Mouse (Mus musculus): ENCODE results near the gene Ptpn9. TPM values are rescaled to one million over a fixed set of nuclear protein-coding genes. Genes with fewer than 3 reads are reported as not detected.
"Not testable (repeated sequence)": the region's sequence is repeated elsewhere in the genome, so short reads cannot be mapped to it uniquely, and the experiment has no call there.

Ptpn9 gene
- 11.9 and 12.6 TPM in 2 replicates for total RNA-seq (2015)
- total RNA-seq (2017): 9.8 and 10.9 TPM in 2 replicates

DNA sequence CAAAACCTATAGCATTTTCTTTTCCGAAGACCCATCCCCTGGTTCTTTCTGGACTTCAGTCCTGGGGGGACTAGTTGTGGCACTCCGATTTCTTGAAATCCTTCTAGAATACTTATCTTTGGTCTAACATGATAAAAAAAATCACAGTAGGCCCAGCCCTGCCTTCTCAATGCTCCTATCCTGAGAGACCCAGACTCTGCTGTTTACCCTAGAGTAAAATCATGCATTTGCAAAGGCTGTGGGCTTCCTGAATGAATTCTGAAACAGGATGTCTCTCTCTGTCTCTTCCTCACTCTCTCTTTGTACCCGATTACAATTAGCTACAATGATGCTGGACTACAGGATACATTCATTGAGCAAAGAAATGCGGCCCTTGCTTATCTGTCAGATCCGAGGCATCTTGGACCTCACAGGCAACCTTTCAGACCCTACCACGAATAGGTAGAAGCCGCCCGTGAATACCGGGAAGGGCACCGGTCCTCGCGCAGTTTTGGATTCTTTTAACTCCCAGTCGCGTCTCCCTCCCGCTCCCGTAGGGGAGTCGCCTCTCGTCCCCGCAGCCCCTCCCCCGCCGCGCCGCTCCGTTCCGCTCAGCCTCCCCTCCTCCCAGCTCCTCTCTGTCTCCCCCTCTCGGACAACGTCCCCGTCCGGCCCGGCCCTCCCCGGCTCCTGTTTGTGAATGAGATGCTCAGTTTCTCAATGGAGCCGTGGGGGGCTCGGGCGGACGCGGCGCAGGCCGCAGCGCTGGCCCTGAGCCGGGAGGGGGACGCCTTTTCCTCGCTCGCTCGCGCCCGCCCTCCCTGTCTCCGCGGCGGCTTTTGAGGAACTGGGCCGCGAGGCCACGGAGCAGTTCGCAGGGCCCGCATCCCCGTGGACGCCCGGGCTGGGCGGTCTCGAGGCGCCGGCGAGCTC, at the start of gene Ptpn9:
Ptpn9 (plus strand) TSS at position 638 of the 912 bp plus-strand sequence.
- ATAC-seq (ENCODE audit: poor library complexity, severe bottlenecking): peak; percentile 81

DNA sequence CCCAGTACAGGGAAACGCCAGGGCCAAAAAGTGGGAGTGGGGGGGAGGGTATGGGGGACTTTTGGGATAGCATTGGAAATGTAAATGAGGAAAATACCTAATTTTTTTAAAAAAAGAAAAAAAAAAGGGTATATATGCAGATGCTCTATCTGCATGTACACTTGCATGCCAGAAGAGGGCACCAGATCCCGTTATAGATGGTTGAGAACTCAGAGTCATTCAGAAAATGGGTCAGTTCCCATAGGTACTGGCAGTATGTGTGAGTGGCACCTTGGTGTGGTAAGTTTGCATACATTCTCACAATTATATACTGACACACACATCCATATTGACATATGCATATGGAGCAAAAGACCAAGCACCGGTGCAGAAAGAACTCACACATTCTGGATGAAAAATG, 47.2 kb upstream of the Ptpn9 start:
- not testable (repeated sequence) for ATAC-seq (ENCODE audit: poor library complexity, severe bottlenecking)

DNA sequence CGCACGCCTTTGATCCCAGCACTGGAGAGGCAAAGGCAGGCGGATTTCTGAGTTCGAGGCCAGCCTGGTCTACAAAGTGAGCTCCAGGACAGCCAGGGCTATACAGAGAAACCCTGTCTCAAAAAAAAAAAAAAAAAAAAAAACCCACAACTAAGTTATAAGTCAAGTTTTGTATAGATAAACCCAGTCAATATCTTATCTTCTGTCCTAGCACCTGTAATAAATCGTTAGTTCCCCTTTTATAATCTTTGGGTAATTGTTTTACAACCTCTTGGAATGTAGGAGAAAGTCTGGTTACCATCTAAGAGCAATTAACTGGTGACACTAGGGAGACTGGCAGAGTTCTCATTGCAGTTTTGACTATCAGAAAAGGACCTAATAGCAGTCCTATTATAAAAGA, 46.0 kb upstream of the Ptpn9 start:
- ATAC-seq (ENCODE audit: poor library complexity, severe bottlenecking): not testable (repeated sequence)

DNA sequence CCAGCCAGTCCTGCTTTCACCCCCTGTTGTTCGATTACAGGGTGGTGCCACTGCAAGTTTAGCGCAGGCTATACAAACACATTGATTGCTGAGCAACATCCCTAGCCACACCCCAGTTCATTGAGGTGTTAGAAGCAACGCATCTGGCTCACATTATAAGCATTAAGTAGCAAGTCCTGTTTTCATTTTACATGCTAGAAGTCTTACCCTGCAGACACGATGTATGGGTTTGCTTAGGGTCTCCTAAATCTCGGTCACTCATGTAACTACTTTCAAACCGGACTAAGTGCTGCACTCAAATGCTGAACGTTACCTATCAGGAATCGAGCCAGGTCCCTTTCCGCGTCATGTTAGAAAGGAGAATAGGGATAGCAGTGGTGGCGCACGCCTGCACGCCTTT, 45.0 kb upstream of the Ptpn9 start:
- no peak for ATAC-seq (ENCODE audit: poor library complexity, severe bottlenecking)

DNA sequence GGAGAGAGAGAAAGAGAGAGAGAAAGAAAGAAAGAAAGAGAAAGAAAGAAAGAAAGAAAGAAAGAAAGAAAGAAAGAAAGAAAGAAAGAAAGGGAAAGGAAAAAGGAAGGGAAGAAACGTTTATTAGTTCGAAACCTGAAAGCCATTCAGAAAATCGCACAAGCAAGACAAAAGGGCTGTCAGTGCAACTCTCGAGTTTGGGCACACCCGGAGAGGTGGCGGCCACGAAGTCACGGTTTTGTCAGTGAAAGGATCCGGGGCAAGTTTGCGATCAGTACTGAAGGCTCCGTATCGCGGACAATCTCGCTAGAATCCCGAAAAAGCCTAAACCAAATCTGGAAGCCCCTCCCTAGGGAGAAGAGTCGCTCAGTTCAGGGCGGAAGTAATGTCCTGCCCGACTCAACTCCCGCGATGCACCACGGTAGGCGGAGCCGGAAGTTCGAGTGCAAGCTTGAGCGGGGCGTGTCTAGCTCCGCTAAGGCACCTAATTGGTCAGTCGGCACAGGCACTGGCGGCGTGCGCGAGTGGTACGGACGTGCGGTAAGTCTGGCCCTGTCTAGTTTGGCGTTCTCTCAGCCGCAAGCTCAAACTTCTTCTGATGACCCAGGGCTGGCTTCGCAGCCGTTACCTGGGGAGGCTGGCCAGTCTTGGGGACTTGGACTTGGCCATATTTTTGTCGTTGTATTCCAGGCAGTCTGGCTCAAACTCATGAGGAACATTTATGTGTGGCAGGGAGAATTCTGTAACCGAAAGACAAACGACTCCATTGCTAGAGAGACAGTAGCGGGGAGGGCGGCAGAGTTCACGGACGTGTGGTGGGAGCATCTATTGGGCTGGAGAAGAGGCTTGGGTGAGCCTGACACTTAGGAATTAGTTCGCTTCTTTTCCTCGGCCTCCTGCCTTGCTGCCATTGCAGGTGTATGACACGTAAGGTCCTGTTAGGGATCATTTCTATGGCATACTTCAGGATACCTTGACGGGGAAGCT, 44.0 kb upstream of the Ptpn9 start, which contains the start of gene Snupn:
Snupn (plus strand) TSS at position 465 of the 987 bp plus-strand sequence.
- peak; percentile 100 for ATAC-seq (ENCODE audit: poor library complexity, severe bottlenecking)

DNA sequence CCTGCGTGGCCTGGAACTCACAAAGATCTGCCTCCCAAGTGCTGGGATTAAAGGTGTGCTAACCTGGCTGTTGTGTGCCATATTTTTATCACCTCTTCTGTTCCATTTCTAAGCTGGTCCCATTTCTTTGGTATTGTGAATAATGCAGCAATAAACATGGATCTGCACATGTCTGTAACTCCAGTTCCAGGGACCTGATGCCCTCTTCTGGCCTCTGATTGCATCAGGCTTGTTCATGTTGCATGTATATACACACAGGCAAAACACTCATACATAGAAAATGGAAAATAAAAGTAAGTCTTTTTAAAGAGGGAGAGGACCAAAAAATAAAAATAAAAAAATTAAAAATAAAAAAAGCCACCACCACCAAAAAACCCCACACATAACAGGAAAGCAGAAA, 41.2 kb upstream of the Ptpn9 start:
- ATAC-seq (ENCODE audit: poor library complexity, severe bottlenecking): no peak

DNA sequence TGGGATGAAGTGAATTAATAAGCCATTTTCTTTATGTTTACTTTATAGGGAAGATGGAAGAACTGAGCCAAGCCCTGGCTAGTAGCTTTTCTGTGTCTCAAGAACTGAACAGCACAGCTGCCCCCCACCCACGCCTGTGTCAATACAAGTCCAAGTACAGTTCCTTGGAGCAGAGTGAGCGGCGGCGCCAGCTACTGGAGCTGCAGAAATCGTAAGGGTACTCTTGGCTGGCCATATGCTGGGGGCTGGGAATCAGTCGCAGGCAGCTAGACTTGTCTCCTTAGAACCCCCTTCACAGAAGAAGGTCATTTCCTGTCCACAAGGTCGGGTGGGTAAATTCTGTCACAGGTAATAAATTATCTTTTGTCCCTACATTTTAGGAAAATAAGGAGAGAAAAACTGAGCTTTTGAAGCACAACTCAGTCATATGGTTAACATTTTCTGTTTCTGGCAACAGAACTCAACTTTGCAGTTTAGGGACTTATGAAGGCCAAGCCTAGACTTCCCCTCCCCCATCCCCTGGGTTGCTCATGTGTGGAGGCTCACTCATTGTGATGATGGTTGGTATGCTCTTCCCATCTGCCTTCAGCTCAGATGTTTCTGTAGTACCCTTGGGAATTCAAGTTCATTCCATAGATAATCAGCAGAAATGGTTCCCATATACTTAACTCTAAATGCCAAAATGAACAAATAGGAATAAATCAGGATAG, 37.6 kb upstream of the Ptpn9 start:
- no peak for ATAC-seq (ENCODE audit: poor library complexity, severe bottlenecking)

DNA sequence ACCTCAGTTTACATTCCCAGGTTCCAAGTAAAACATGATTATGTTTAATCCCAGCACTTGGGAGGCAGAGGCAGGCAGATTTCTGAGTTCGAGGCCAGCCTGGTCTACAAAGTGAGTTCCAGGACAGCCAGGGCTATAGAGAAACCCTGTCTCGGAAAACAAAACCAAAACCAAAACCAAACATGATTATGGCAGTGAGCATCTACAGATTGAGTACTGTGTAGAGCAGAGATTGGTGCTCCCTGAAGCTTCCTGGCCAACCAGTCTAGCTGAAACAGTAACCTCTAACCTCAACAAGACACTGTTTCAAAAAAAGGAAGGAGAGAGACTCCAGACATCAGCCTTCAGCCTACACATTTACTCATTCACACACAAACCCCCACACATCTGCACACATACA, 36.0 kb upstream of the Ptpn9 start:
- no peak for ATAC-seq (ENCODE audit: poor library complexity, severe bottlenecking)

DNA sequence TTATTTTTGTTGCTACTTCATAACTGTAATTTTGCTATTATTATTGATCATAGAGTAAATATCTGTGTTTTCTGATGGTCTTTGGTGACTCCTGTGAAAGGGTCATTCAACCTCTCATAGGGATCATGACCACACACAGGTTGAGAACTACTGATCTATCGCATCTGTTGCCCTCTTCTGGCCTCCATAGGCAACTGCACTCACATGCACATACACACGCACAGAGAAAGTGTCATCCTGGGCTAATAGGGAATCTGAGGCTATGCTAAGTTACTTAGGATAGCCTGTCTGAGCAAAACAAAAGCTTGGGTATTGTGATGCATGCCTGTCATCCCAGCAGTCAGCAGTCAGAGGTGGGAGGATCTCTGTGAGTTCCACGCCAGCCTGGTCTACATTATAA, 33.1 kb upstream of the Ptpn9 start:
- ATAC-seq (ENCODE audit: poor library complexity, severe bottlenecking): no peak

DNA sequence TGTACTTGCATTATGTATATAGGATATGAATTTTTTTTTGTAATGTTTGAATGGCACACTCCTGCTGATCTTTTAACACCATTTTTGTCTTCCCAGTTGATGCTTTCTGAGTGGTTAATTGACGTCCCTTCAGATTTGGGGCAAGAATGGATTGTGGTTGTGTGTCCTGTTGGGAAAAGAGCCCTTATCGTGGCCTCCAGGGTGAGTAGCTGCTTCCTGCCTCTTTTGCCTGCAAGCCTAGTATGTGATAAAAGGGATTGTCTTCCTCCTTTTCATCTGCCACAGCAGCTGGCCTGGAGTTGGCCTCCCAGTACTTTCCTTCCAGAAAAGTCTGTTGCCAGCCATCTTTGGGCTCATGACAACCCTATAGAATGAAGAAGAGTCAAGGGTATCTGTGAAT, 24.6 kb upstream of the Ptpn9 start:
- ATAC-seq (ENCODE audit: poor library complexity, severe bottlenecking): no peak

DNA sequence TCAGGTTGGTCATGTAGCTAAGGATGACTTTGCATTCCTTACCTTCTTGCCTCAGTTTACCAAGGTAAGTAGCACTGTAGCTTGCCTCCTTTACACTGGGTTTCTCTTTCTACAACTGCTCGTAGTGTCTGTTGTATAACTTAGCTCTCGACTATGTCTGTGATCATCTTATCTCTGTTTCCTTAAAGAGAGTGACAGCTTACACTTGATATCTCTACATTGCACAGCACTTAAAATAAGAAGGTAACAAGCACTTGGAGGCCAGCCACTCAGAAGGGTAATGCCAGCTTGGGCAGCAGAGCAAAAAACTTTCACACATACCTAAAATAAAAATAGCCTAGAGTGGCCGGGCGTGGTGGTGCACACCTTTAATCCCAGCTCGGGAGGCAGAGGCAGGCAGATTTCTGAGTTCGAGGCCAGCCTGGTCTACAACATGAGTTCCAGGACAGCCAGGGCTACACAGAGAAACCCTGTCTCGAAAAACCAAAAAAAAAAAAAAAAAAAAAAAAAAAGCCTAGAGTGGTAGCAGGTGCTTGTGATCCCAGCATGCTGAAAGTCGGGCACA, 20.7 kb upstream of the Ptpn9 start:
- no peak for ATAC-seq (ENCODE audit: poor library complexity, severe bottlenecking)

DNA sequence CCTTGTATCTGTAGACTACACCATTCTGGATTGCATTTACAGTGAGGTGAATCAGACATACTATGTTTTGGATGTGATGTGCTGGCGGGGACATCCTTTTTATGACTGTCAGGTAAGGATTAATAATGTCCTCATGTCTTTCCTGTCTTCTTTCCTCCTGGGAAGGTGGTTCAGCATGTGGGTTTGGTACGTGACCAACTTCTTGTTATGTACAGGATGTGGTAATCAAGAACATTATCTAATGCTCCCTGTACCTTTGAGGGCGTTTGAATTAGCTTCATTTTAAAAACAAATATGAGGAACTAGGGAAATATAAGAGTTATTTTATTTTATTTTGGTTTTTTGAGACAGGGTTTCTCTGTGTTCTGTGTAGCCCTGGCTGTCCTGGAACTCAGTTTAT, 19.5 kb upstream of the Ptpn9 start:
- ATAC-seq (ENCODE audit: poor library complexity, severe bottlenecking): no peak

DNA sequence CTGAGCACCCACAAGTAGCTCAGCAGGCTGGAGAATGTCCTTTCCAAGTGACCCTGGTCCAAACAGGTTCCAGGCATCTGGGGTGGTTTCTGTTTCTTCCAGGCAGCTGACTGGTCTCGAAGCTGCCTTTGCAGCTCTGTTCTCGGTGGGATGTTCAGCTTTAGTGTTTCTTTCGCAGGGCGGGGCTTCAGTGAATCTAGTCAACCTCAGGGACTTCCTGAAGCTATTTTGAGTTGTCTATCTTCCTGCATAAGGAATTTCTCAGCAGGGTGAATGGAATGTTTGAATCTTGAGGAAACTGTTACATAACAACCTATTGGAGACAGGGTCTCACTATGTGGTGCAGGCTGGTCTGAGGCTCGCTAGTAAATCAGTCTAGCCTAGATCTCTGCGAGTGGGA, 14.5 kb upstream of the Ptpn9 start:
- no peak for ATAC-seq (ENCODE audit: poor library complexity, severe bottlenecking)

DNA sequence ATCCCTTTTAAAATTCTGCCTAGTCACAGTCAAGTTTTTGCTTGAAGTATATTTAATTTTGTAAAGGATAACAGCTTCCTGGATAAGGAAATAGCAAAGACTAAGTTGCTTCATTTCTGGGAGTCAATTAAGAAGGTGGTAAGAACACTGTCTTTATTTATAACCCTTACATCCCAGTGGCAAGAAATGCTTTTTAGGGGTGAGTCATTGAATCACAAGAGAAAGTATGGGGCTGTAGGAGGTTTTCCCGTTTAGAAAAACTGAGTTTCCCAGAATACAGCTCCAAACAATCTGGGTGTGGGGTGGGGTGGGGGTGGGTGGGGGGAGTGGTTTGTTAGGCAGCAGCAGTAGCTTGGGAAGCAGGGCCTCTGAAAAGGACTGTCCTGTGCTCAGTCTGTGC, 13.2 kb upstream of the Ptpn9 start:
- ATAC-seq (ENCODE audit: poor library complexity, severe bottlenecking): no peak

DNA sequence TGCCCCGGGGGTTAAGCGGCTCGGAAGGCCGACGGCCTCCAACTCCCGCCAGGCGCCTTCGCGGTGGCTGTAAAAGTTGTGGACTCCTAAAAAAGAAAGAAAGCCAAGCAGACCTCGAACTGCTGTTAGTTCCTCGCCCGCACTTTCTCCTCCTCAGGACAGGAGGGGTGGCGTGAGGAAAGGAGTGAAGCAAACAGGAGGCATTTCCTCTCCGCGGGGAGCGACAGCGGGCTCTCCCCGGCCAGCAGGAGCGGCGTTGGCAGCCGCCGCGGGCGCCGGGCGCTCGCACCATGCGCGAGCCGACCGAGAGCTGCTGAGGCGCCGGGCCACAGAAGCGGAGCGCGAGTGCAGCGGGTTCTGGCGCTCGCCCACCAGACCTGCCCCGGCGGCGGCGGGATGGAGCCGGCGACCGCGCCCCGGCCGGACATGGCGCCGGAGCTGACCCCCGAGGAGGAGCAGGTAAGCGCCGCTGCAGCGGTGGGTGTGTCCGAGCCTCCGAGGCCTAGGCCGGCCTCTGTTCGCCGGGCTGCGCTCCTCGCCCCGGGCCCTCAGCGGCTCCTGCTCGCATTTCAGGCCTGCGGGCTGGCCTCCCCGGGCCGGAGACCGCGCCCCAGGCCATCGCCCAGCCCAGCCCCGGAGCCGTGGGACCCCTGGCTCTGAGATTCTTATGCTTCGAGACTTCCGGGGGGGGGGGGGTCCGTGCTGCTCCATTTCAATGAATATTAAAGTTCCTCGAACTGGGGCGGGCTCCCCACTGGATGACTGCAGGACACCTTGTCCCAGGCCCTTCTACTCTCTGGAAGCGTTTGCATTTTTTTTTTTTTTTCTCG, 690 bp downstream of the Ptpn9 start:
- ATAC-seq (ENCODE audit: poor library complexity, severe bottlenecking): peak; percentile 54

DNA sequence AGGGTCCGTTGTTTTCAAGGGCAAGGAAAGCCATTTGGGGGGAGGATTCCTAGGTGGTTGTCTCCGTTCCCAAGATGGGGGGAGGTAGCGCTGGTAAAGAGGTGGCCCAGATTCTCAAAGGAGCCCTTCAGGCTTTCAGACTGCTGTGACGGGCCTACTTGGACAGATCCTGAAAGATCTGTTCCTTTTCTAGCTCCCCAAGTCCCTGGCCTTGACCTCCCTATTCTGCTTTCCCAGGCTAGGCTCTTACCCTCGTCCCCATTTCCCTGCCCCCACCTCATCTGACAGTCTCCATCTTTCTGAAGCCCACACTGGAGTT, 1.3 kb downstream of the Ptpn9 start:
- no peak for ATAC-seq (ENCODE audit: poor library complexity, severe bottlenecking)

DNA sequence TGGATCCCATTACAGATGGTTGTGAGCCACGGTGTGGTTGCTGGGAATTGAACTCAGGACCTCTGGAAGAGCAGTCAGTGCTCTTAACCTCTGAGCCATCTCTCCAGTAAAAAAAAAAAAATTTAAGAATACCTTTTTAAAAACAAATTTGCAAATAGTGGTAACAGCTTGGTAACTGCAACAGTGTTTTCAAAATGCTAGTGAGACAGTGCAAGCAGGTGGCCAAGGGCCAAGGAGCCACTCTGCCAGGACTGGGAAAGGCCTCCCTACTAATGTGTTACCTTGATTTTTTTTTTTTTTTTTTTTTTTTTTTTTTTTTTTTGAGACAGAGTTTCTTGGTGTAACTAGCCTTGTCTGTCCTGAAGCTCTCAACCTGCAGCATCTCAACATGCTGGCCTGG, 2.5 kb downstream of the Ptpn9 start:
- not testable (repeated sequence) for ATAC-seq (ENCODE audit: poor library complexity, severe bottlenecking)

DNA sequence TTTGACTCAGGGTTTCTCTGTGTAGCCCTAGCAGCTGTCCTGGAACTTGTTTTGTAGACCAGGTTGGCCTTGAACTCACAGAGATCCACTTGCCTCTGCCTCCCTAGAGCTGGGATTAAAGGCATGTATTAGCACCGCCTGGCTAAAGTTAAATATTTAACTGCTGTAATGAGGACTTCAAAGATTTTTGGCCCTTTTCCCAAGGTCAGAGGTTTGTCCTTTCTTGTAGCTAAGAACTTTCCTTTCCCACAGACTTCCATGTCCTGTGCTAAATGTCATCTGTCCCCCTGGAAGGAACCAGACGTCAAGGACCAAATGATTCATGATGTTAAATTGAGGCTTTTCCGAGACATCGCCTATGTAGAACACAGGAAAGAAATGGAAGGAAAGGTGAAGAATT, 8.3 kb downstream of the Ptpn9 start:
- no peak for ATAC-seq (ENCODE audit: poor library complexity, severe bottlenecking)

DNA sequence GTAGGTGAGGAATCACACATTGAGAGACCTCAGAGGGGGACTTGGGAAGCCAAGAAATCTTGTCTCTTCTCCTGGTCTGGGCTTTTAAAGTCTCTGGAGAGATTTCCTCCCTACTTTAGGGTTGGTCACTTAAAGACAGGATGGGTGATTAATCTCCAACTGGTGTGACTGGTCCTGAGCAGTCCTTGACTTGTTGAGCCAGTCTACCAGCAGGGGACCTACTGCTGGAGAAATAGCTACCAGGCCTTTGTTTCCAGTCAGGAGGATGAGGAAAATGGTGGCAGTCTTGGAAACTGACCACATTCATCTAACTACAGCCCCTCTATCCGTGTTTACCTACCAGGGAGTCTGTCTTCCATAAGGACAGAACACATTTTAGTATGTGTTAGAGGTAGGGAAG, 17.7 kb downstream of the Ptpn9 start:
- no peak for ATAC-seq (ENCODE audit: poor library complexity, severe bottlenecking)

DNA sequence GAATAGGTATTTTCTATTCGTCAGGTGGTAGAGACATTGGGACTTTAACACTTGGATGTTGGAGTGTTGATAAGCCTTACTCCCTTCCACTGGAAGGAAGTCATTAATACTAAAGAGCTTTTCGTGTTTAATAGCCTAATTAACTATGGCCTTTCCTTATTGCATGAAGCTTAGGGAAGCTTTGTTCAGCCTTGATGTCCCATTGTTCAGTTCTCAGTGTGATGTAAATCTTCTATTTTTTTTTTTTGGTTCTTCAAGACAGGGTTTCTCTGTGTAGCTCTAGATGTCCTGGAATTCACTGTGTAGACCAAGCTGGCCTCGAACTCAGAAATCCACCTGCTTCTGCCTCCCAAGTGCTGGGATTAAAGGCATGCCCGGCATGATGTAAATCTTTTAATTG, 18.2 kb downstream of the Ptpn9 start:
- no peak for ATAC-seq (ENCODE audit: poor library complexity, severe bottlenecking)

Data from megakaryocyte, adult 5-6 weeks (primary cell).